Mouse (Mus musculus) lung, postnatal 0 days (tissue): Measurements from ENCODE around the gene Cd47. TPM values are rescaled to one million over a fixed set of nuclear protein-coding genes. Genes with fewer than 3 reads are reported as not detected.
A peak's percentile ranks its signal among the peaks of the same experiment; 100 is the strongest.

Experiments used
- ATAC-seq: fragments of 200-750 bp; cut with Nextera tagmentation; 2 replicates; pipeline ENCODE4 v1.8.0; 2017; ENCODE audit warnings: moderate library complexity
- DNase-seq: peaks from one replicate; pipeline ENCODE4 v3.0.0-alpha.2; 2016; ENCODE audit warnings: low spot score
- H3K27ac ChIP-seq: fragments of 300-500 bp; sonication (generic); 2 replicates; pipeline ENCODE4 v1.5.1; 2014; ENCODE audit warnings: antibody characterized with exemption, mild to moderate bottlenecking, low read length, mixed read lengths
- H3K27me3 ChIP-seq: fragments of 300-500 bp; sonication (generic); replicated peaks from 2 replicates; pipeline ENCODE4 v1.6.1; 2014; ENCODE audit warnings: low read length, mixed read lengths; ENCODE audit not compliant: insufficient read depth
- H3K36me3 ChIP-seq: fragments of 300-500 bp; sonication (generic); 2 replicates; pipeline ENCODE4 v1.6.1; 2014; ENCODE audit warnings: low read length, mixed read lengths; ENCODE audit not compliant: insufficient read depth
- H3K4me1 ChIP-seq: fragments of 300-500 bp; sonication (generic); 2 replicates; pipeline ENCODE4 v1.6.1; 2014; ENCODE audit warnings: antibody characterized with exemption, low read depth, low read length, mixed read lengths; ENCODE audit not compliant: insufficient read depth
- H3K4me2 ChIP-seq: fragments of 300-500 bp; sonication (generic); replicated peaks from 2 replicates; pipeline ENCODE4 v1.6.1; 2014; ENCODE audit warnings: low read depth, mild to moderate bottlenecking, low read length, moderate library complexity, mixed read lengths
- H3K4me3 ChIP-seq: fragments of 300-500 bp; sonication (generic); 2 replicates; pipeline ENCODE4 v1.5.1; 2014; ENCODE audit warnings: low read depth, low read length
- H3K9ac ChIP-seq: fragments of 300-500 bp; sonication (generic); replicated peaks from 2 replicates; pipeline ENCODE4 v1.6.1; 2014; ENCODE audit warnings: low read depth, mild to moderate bottlenecking
- H3K9me3 ChIP-seq: fragments of 300-500 bp; sonication (generic); 2 replicates; pipeline ENCODE4 v1.6.1; 2016; ENCODE audit warnings: low read length, mixed read lengths
- CTCF ChIP-seq: IDR thresholded peaks from 2 replicates; pipeline ENCODE4 v1.5.1; 2016; ENCODE audit warnings: antibody characterized with exemption, mild to moderate bottlenecking
- EP300 ChIP-seq: IDR thresholded peaks from 2 replicates; pipeline ENCODE4 v1.6.1; 2016; ENCODE audit warnings: antibody characterized with exemption, mild to moderate bottlenecking, control low read depth
- WGBS: fragments of 180-500 bp; shearing (Covaris S2); extraction: QIAGEN DNeasy Blood & Tissue Kit; methylation state at CpG from one replicate; pipeline ENCODE4 v1.1.7; 2014; 5-methylcytosine and 5-hydroxymethylcytosine counted together
- polyA plus RNA-seq: library from polyadenylated mRNA; unstranded; fragments of >200 nt; fragmentation: Nextera tagmentation; extraction: Ambion mirVana; gene quantifications from 2 replicates; pipeline ENCODE4 v1.2.1, GENCODE M21; 2015

Cd47 gene
- polyA plus RNA-seq, 1 experiment from 2014 or later = 219 TPM

- no peaks in the 10 kb centered on the region for H3K9me3 ChIP-seq
- H3K4me3 ChIP-seq = no peak overlapping the region
- no peak overlapping the region for H3K9ac ChIP-seq
- no peak overlapping the region for H3K4me2 ChIP-seq
- no peaks in the 10 kb centered on the region for H3K4me1 ChIP-seq
- ATAC-seq (no peak), DNase-seq (no peak)
- H3K27ac ChIP-seq = no peak overlapping the region
- no peaks in the 10 kb centered on the region for H3K36me3 ChIP-seq
- WGBS = 89% methylated on average over 5 of the region's 5 CpGs
- H3K27me3 ChIP-seq = no peaks in the 10 kb centered on the region
- TF ChIP-seq CTCF (no peak), EP300 (no peak)
These were observed 12.6 kb upstream of the Cd47 start for GRCm38 (mm10) chr16:49787714-49788113.

- no peak for DNase-seq
- no peak overlapping the region for H3K9ac ChIP-seq
- no peaks in the 10 kb centered on the region for H3K36me3 ChIP-seq
- H3K4me2 ChIP-seq = no peak overlapping the region
- H3K27me3 ChIP-seq = no peaks in the 10 kb centered on the region
- no peaks in the 10 kb centered on the region for H3K9me3 ChIP-seq
- no peak for ATAC-seq
- H3K4me1 ChIP-seq = no peaks in the 10 kb centered on the region
- H3K4me3 ChIP-seq = no peak overlapping the region
- WGBS = 82% methylated on average over 9 of the region's 9 CpGs
- TF ChIP-seq EP300 (no peak), CTCF (no peak)
- no peak overlapping the region for H3K27ac ChIP-seq
These were observed 9.5 kb upstream of the Cd47 start for GRCm38 (mm10) chr16:49790575-49791465.

GRCm38 (mm10) chr16:49792446-49792878, 7.9 kb upstream of the Cd47 start:
- Histone ChIP-seq H3K36me3 (no peaks in the 10 kb centered on the region), H3K4me2 (peak overlapping the region; percentile 27), H3K9ac (no peak overlapping the region), H3K27ac (no peak overlapping the region), H3K9me3 (no peaks in the 10 kb centered on the region), H3K4me3 (no peak overlapping the region), H3K27me3 (no peaks in the 10 kb centered on the region), H3K4me1 (no peaks in the 10 kb centered on the region)
- 8% methylated on average over 9 of the region's 9 CpGs for WGBS
- DNase-seq (peak; percentile 87), ATAC-seq (peak; percentile 86)
- TF ChIP-seq EP300 (peak; percentile 20; the same call in 1 of the 2 replicates), CTCF (no peak)

- no peak for ATAC-seq
- H3K4me1 ChIP-seq = 0 out of 2 replicates have a peak, but pooled peaks cover 5% of the 10 kb centered on the region
- no peak overlapping the region for H3K9ac ChIP-seq
- DNase-seq = no peak
- H3K27ac ChIP-seq = no peak overlapping the region
- H3K4me2 ChIP-seq = no peak overlapping the region
- H3K4me3 ChIP-seq = no peak overlapping the region
- no peaks in the 10 kb centered on the region for H3K27me3 ChIP-seq
- no peaks in the 10 kb centered on the region for H3K36me3 ChIP-seq
- 90% methylated on average over 9 of the region's 9 CpGs for WGBS
- no peaks in the 10 kb centered on the region for H3K9me3 ChIP-seq
- TF ChIP-seq CTCF (no peak), EP300 (no peak)
These were observed 6.7 kb upstream of the Cd47 start for GRCm38 (mm10) chr16:49793596-49793995.

GRCm38 (mm10) chr16:49796271-49796670, 4.1 kb upstream of the Cd47 start:
- Histone ChIP-seq H3K36me3 (no peaks in the 10 kb centered on the region), H3K4me2 (no peak overlapping the region), H3K27ac (no peak overlapping the region), H3K9me3 (no peaks in the 10 kb centered on the region), H3K27me3 (no peaks in the 10 kb centered on the region), H3K4me3 (no peak overlapping the region), H3K4me1 (0 out of 2 replicates have a peak, but pooled peaks cover 6% of the 10 kb centered on the region), H3K9ac (no peak overlapping the region)
- TF ChIP-seq EP300 (no peak), CTCF (no peak)
- DNase-seq (peak; percentile 18), ATAC-seq (no peak)
- 58% methylated on average over 2 of the region's 2 CpGs for WGBS

GRCm38 (mm10) chr16:49796954-49797353, 3.4 kb upstream of the Cd47 start:
- WGBS = 83% methylated on average over 2 of the region's 2 CpGs
- ATAC-seq = no peak
- Histone ChIP-seq H3K27me3 (no peaks in the 10 kb centered on the region), H3K27ac (no peak overlapping the region), H3K9ac (no peak overlapping the region), H3K4me1 (0 out of 2 replicates have a peak, but pooled peaks cover 6% of the 10 kb centered on the region), H3K4me2 (no peak overlapping the region), H3K36me3 (no peaks in the 10 kb centered on the region; the same call in 1 of the 2 replicates), H3K4me3 (no peak overlapping the region), H3K9me3 (no peaks in the 10 kb centered on the region)
- TF ChIP-seq EP300 = no peak
- no peak for DNase-seq
